Mouse (Mus musculus) monocyte, adult 5-6 weeks (primary cell): ENCODE measurements around the gene Ubr2. TPM values are rescaled to one million over a fixed set of nuclear protein-coding genes. Genes with fewer than 3 reads are reported as not detected.

ENCODE experiments used
- ATAC-seq: fragments of 153-309, 156-312 bp; replicated peaks from 2 replicates; pipeline ENCODE4 v1.8.0; 2017; ENCODE audit warnings: mild to moderate bottlenecking; ENCODE audit not compliant: low TSS enrichment, insufficient number of reproducible peaks, severe bottlenecking, poor library complexity, low FRiP score
- total RNA-seq: library from RNA; stranded (forward); fragments of 200-1000, 200-491, 200-594 nt; gene quantifications from 3 replicates; pipeline ENCODE4 v1.2.3, GENCODE M21; 2017

The Ubr2 gene
- total RNA-seq, 1 experiment from 2014 or later, result 46.5 TPM

- 0 out of 2 replicates have a peak, but pooled peaks have one; percentile 42 for ATAC-seq
Measured at GRCm38 (mm10) chr17:46933557-46934348, 76.6 kb downstream of the Ubr2 start.

GRCm38 (mm10) chr17:46932961-46933360, 77.4 kb downstream of the Ubr2 start:
- no peak for ATAC-seq

DNA sequence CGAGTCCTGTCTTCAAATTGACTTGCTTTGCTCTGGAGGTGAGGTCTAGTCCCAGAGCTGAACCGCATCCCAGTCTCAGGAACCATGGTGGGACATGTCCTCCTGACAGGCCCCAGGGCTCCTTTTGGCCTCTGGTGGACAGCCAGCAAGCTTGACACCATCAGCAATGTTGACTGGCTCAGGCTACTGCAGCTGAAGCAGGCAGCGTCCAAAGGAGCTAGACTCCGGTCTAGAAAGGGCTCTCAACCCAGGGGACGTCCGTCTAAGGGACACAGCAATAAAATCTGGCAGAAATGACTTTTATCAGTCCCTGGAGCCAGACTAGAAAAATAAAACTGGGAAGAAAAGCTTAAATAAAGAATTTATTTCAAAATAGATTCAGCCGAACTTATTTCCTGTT, 80.5 kb downstream of the Ubr2 start:
- no peak for ATAC-seq

DNA sequence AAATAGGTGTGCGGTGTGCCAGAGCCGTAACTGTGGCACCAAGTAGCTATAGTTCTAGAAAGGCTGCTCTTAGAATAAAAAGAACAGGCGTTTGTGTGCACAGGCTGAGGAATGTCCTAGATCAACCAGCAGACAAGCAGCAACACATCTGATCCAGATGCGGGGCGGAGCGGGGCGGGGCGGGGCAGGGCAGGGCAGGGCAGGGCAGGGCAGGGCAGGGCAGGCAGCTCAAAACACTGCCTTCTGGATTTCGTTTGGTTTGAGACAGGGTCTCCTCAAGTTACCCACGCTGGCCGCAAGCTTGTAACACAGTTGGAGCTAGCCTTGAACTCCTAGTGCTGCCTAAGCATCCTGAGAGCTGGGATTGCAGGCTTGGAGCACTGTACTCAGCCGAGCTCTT, 81.1 kb downstream of the Ubr2 start:
- ATAC-seq, result no peak

GRCm38 (mm10) chr17:46927781-46928180, 82.6 kb downstream of the Ubr2 start:
- ATAC-seq, result no peak

GRCm38 (mm10) chr17:46926941-46927340, 83.4 kb downstream of the Ubr2 start:
- no peak for ATAC-seq

GRCm38 (mm10) chr17:46926192-46926591, 84.2 kb downstream of the Ubr2 start:
- no peak for ATAC-seq

GRCm38 (mm10) chr17:46920855-46921254, 89.5 kb downstream of the Ubr2 start:
- no peak for ATAC-seq

GRCm38 (mm10) chr17:46918951-46919350, 91.4 kb downstream of the Ubr2 start:
- no peak for ATAC-seq

GRCm38 (mm10) chr17:46915129-46915528, 95.2 kb downstream of the Ubr2 start:
- no peak for ATAC-seq

- no peak for ATAC-seq
Measured at GRCm38 (mm10) chr17:46912331-46912730, 98.0 kb downstream of the Ubr2 start.

GRCm38 (mm10) chr17:46910186-46910585, 100.2 kb downstream of the Ubr2 start, which contains the start of gene Prph2:
Gene Prph2, plus strand, starts transcription at chr17:46910459.
- no peak for ATAC-seq

- peak; percentile 97 for ATAC-seq
Measured at GRCm38 (mm10) chr17:46903876-46904490, 106.4 kb downstream of the Ubr2 start.

DNA sequence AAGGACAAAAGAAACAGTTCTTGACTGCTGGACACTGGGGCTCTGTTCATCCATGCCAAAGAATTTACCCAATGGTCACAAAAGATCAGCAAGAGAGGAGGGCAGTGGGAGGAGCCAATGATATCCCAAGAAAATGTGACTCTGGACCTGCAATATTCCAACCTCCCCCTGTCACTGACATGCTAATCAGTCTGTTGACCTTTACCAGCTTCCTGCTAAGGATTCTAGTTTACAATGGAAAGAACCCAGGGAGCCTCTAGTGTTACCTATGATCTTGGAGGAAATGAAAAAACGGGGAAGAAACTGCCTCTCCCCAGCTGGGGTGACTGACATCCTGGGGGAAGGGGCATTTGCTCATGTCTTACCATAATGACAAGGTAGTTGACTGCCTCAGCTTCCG, 109.4 kb downstream of the Ubr2 start:
- ATAC-seq, result no peak

DNA sequence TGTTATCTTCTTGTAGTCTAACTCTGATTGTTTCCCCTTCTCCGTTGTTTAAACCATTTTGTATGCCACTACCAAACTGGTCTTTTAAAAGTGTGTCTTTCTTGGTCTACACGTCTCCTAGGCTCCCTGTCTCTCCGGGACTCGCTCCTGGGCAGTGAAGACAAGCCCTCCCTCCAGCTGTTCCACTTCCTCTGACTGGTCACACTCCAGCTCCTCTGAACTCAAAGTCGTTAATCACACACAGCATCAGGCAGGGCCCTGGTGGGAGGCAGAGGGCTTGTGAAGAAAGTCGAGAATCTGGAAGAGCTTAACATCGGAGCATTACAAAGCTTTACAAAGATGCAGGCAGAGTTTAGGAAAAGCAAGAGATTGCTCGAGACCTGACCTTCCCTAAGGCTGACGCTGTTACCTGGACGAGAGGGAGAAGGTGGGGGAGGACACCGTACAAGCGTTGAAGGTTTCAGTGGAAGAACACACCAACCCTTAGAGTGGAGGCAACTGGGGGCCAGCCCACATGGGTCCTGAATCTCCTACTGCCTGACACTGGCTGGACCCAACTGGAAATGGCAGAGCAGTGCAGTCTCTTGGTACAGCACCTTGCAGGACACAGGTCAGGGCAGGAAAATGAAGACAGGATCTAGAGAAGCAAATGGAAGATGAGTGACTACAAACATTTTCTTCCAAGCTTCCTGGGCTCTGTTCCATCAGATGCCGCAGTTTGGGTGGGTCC, 113.0 kb downstream of the Ubr2 start:
- ATAC-seq, result no peak

- no peak for ATAC-seq
Measured at GRCm38 (mm10) chr17:46895426-46895825, 114.9 kb downstream of the Ubr2 start.

GRCm38 (mm10) chr17:46890843-46891594, 119.3 kb downstream of the Ubr2 start:
- ATAC-seq, result no peak; the same call in 1 of the 2 replicates

- ATAC-seq, result peak; percentile 94
Measured at GRCm38 (mm10) chr17:46890116-46890815, 120.1 kb downstream of the Ubr2 start, which contains the start of gene Tbcc. Gene Tbcc, plus strand, starts transcription at chr17:46890684.
